Mouse (Mus musculus): ENCODE measurements around the gene Mkrn1. TPM values are rescaled to one million over a fixed set of nuclear protein-coding genes. Genes with fewer than 3 reads are reported as not detected.

Gene Mkrn1
- total RNA-seq, 2 experiments from 2014 or later = 67.0 to 107 TPM

Other genes starting within 250 kb of the Mkrn1 start
- gene Kdm7a, start 213.7 kb downstream of the Mkrn1 start, total RNA-seq (2021) = 10 to 100 TPM; 17.2 to 19.9 TPM
- gene Slc37a3, start 42.8 kb downstream of the Mkrn1 start, total RNA-seq (2021) = 10 to 100 TPM; 16.4 to 20.5 TPM
- gene Rab19, start 39.3 kb downstream of the Mkrn1 start, total RNA-seq (2021) = under 1 TPM in 1 of 2 experiments, not detected in 1; 0.34 TPM
- gene Dennd2a, start 137.4 kb upstream of the Mkrn1 start, total RNA-seq (2021) = 1 to 10 TPM; 7.6 to 9.9 TPM
- gene Adck2, start 153.4 kb upstream of the Mkrn1 start, total RNA-seq (2021) = 10 to 100 TPM; 16.5 to 16.6 TPM
- not detected for gene Gm42420, start 165.3 kb upstream of the Mkrn1 start, total RNA-seq (2021)
- gene Ndufb2, start 172.1 kb upstream of the Mkrn1 start, total RNA-seq (2021) = 100 to 1,000 TPM; 685 to 720 TPM